Mouse (Mus musculus) MEL (cell line): ENCODE measurements around the gene C130032M10Rik. TPM values are rescaled to one million over a fixed set of nuclear protein-coding genes. Genes with fewer than 3 reads are reported as not detected.
"Not testable (repeated sequence)": the region's sequence is repeated elsewhere in the genome, so short reads cannot be mapped to it uniquely, and the experiment has no call there.

Source experiments
- DNase-seq: peaks from one replicate; pipeline ENCODE4 v3.0.0; 2011; ENCODE audit warnings: low read depth, low spot score
- H3K27ac ChIP-seq: 2 replicates; pipeline ENCODE4 v1.5.1; 2012; ENCODE audit warnings: low read depth, mild to moderate bottlenecking, control low read depth, low read length, moderate library complexity; ENCODE audit not compliant: control insufficient read depth
- H3K27me3 ChIP-seq, 2 experiments: fragments of 150-350 bp in 1 of 2; sonication (generic) in 1 of 2; 2 replicates each; pipeline ENCODE4 v1.6.1; 2012; ENCODE audit warnings: low read length in 2 of 2, mild to moderate bottlenecking in 2 of 2, improper control_type of control experiment in 1 of 2, moderate library complexity in 1 of 2; ENCODE audit not compliant: insufficient read depth in 2 of 2, control insufficient read depth in 1 of 2
- H3K36me3 ChIP-seq, 2 experiments: 2 replicates each; pipeline ENCODE4 v1.6.1; 2012 to 2014; ENCODE audit warnings: low read length in 2 of 2, improper control_type of control experiment in 1 of 2, inconsistent platforms in 1 of 2, mild to moderate bottlenecking in 1 of 2; ENCODE audit not compliant: insufficient read depth in 2 of 2, control insufficient read depth in 1 of 2
- H3K4me1 ChIP-seq, 2 experiments: fragments of 150-350 bp in 1 of 2; sonication (generic) in 1 of 2; 2 replicates each; pipeline ENCODE4 v1.6.1; 2012; ENCODE audit warnings: low read length in 2 of 2, improper control_type of control experiment in 1 of 2, mild to moderate bottlenecking in 1 of 2; ENCODE audit not compliant: insufficient read depth in 2 of 2, control insufficient read depth in 1 of 2
- H3K4me3 ChIP-seq, 2 experiments: fragments of 150-350 bp in 1 of 2; sonication (generic) in 1 of 2; 2 replicates each; pipeline ENCODE4 v1.5.1; 2012; ENCODE audit warnings: low read depth in 2 of 2, low read length in 2 of 2, mild to moderate bottlenecking in 2 of 2, moderate library complexity in 2 of 2, control low read depth in 1 of 2, improper control_type of control experiment in 1 of 2; ENCODE audit not compliant: control insufficient read depth in 1 of 2, insufficient read depth in 1 of 2
- H3K79me2 ChIP-seq: 2 replicates; pipeline ENCODE4 v1.6.1; 2012; ENCODE audit warnings: mild to moderate bottlenecking, low read length, moderate library complexity; ENCODE audit not compliant: control insufficient read depth, poor library complexity, insufficient read depth
- H3K9ac ChIP-seq: 2 replicates; pipeline ENCODE4 v1.6.1; 2012; ENCODE audit warnings: low read depth, mild to moderate bottlenecking, control low read depth, low read length, moderate library complexity; ENCODE audit not compliant: control insufficient read depth, poor library complexity, severe bottlenecking
- H3K9me3 ChIP-seq: fragments of 150-350 bp; sonication (generic); replicated peaks from 2 replicates; pipeline ENCODE4 v1.6.1; 2012; ENCODE audit warnings: mild to moderate bottlenecking, low read length, improper control_type of control experiment, moderate library complexity; ENCODE audit not compliant: insufficient read depth
- CHD1 ChIP-seq: IDR thresholded peaks from 2 replicates; pipeline ENCODE4 v1.6.1; 2012; ENCODE audit warnings: low read depth, mild to moderate bottlenecking, inconsistent platforms, low read length, improper control_type of control experiment
- CHD2 ChIP-seq: IDR thresholded peaks from 2 replicates; pipeline ENCODE4 v1.6.1; 2011; ENCODE audit warnings: low read length, improper control_type of control experiment
- CTCF ChIP-seq, 3 experiments: IDR thresholded peaks in 2 of 3; conservative IDR thresholded peaks in 1 of 3; 2 replicates each; pipeline ENCODE4 v1.5.1; 2011 to 2012; ENCODE audit warnings: low read length in 3 of 3, low read depth in 2 of 3, mild to moderate bottlenecking in 2 of 3, improper control_type of control experiment in 1 of 3, inconsistent platforms in 1 of 3, mixed read lengths in 1 of 3, moderate library complexity in 1 of 3; ENCODE audit not compliant: control insufficient read depth in 1 of 3, insufficient read depth in 1 of 3, poor library complexity in 1 of 3, severe bottlenecking in 1 of 3
- E2F4 ChIP-seq: IDR thresholded peaks from 2 replicates; pipeline ENCODE4 v1.6.1; 2011; ENCODE audit warnings: low read depth, low read length, improper control_type of control experiment, borderline replicate concordance
- EP300 ChIP-seq, 2 experiments: IDR thresholded peaks; 2 replicates each; pipeline ENCODE4 v1.6.1; 2011; ENCODE audit warnings: improper control_type of control experiment in 2 of 2, low read length in 2 of 2, low read depth in 1 of 2, mild to moderate bottlenecking in 1 of 2
- GABPA ChIP-seq: IDR thresholded peaks from 2 replicates; pipeline ENCODE4 v1.6.1; 2012; ENCODE audit warnings: low read depth, mild to moderate bottlenecking, inconsistent platforms, low read length, improper control_type of control experiment, moderate library complexity
- MAFK ChIP-seq: IDR thresholded peaks from 2 replicates; pipeline ENCODE4 v1.6.1; 2011; ENCODE audit warnings: low read depth, mild to moderate bottlenecking, low read length, improper control_type of control experiment, borderline replicate concordance
- MYC ChIP-seq: IDR thresholded peaks from 2 replicates; pipeline ENCODE4 v1.6.1; 2011; ENCODE audit warnings: low read depth, mild to moderate bottlenecking, low read length, improper control_type of control experiment, moderate library complexity
- POLR2A ChIP-seq, 2 experiments: IDR thresholded peaks; 2 replicates each; pipeline ENCODE4 v1.6.1; 2011 to 2012; ENCODE audit warnings: low read length in 2 of 2, mild to moderate bottlenecking in 2 of 2, control low read depth in 1 of 2, improper control_type of control experiment in 1 of 2, low read depth in 1 of 2, moderate library complexity in 1 of 2; ENCODE audit not compliant: control insufficient read depth in 1 of 2, insufficient read depth in 1 of 2, poor library complexity in 1 of 2
- POLR2AphosphoS2 ChIP-seq: IDR thresholded peaks from 2 replicates; pipeline ENCODE4 v1.6.1; 2011; ENCODE audit warnings: low read length, improper control_type of control experiment
- RAD21 ChIP-seq: IDR thresholded peaks from 2 replicates; pipeline ENCODE4 v1.6.1; 2011; ENCODE audit warnings: mild to moderate bottlenecking, low read depth, low read length, improper control_type of control experiment
- TBP ChIP-seq: IDR thresholded peaks from 2 replicates; pipeline ENCODE4 v1.8.0; 2011; ENCODE audit warnings: low read depth, low read length, improper control_type of control experiment
- TCF12 ChIP-seq: IDR thresholded peaks from 2 replicates; pipeline ENCODE4 v1.6.1; 2014; ENCODE audit warnings: low read depth, mild to moderate bottlenecking, inconsistent platforms, low read length, improper control_type of control experiment, moderate library complexity
- UBTF ChIP-seq: IDR thresholded peaks from 2 replicates; pipeline ENCODE4 v1.6.1; 2012; ENCODE audit warnings: low read depth, mild to moderate bottlenecking, inconsistent platforms, low read length, improper control_type of control experiment, moderate library complexity, borderline replicate concordance; ENCODE audit not compliant: insufficient read depth
- USF1 ChIP-seq: IDR thresholded peaks from 2 replicates; pipeline ENCODE4 v1.6.1; 2014; ENCODE audit warnings: low read depth, mild to moderate bottlenecking, inconsistent platforms, low read length, improper control_type of control experiment, moderate library complexity
- ZC3H11A ChIP-seq: IDR thresholded peaks from 2 replicates; pipeline ENCODE4 v1.6.1; 2012; ENCODE audit warnings: low read depth, mild to moderate bottlenecking, inconsistent platforms, low read length, improper control_type of control experiment
- ZKSCAN1 ChIP-seq: IDR thresholded peaks from 2 replicates; pipeline ENCODE4 v1.6.1; 2012; ENCODE audit warnings: low read depth, mild to moderate bottlenecking, inconsistent platforms, low read length, improper control_type of control experiment, moderate library complexity
- ZMIZ1 ChIP-seq: IDR thresholded peaks from 2 replicates; pipeline ENCODE4 v1.6.1; 2012; ENCODE audit warnings: low read depth, mild to moderate bottlenecking, inconsistent platforms, low read length, improper control_type of control experiment, moderate library complexity
- ZNF384 ChIP-seq: IDR thresholded peaks from 2 replicates; pipeline ENCODE4 v1.6.1; 2012; ENCODE audit warnings: low read depth, mild to moderate bottlenecking, inconsistent platforms, low read length, improper control_type of control experiment
- polyA plus RNA-seq, 2 experiments: library from polyadenylated mRNA; stranded (reverse) in 1 of 2; unstranded in 1 of 2; fragments of >175 nt in 1 of 2; fragments of >200 nt in 1 of 2; gene quantifications; 2 replicates each; pipeline versions ENCODE4 v1.2.1 to v1.2.4; 2012; ENCODE audit warnings: low replicate concordance in 2 of 2, low read depth in 1 of 2; ENCODE audit not compliant: insufficient read length in 2 of 2, insufficient read depth in 1 of 2, missing spikeins in 1 of 2
- total RNA-seq: library from RNA; depleted of rRNA; stranded (reverse); fragments of 300-350 nt; gene quantifications from 2 replicates; pipeline ENCODE4 v1.2.3, GENCODE M21; 2012

The C130032M10Rik gene
- total and polyA plus RNA-seq, 3 experiments: not detected

DNA sequence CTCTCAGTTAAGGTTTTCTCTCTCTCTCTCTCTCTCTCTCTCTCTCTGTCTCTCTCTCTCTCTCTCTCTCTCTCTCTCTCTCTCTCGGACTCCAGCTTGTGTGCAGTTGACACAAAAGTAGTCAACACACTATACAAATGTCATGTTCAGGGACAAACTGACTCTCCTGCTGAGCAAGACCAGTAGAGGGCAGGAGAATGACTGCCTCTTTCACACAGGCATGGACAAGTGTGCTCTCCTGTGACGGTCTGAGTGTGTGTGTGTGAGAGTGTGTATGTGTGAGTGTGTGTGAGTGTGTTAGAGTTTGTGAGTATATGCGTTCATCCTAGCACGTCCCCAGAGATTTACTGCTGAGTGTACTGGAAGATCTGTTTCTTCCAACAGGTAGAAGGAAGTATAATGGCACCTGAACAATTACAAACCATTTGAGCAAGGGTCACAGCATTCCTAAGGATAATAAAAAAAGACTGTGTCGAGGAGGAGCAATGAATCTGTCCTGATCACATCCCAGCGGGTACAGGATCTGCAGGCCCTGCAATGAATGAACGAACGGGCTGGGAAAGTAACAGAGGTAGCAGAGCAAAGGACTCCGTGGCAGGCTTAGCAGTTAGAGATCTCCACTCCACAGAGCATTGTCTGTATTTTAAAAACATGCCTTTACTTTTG lies 3.4 kb downstream of the C130032M10Rik start:
- TF ChIP-seq GABPA (no peak), CHD2 (no peak), CTCF (IDR thresholded peaks at IDR 0.05 in 2 of 3, conservative IDR thresholded peaks at IDR 0.05 in 1 of 3; ENCODE audit: control insufficient read depth in 1 of 3, insufficient read depth in 1 of 3, low read depth in 2 of 3, low read length in 3 of 3, poor library complexity in 1 of 3, severe bottlenecking in 1 of 3) (no peak; a peak in 1 of 6 replicates), MYC (no peak), USF1 (no peak), ZKSCAN1 (no peak), POLR2A (IDR thresholded peaks at IDR 0.05; ENCODE audit: control insufficient read depth in 1 of 2, insufficient read depth in 1 of 2, low read depth in 1 of 2, low read length in 2 of 2, poor library complexity in 1 of 2) (no peak), CHD1 (no peak), ZMIZ1 (no peak), RAD21 (no peak)
- Histone ChIP-seq H3K36me3 (no peaks in the 10 kb centered on the region), H3K4me1 (no peaks in the 10 kb centered on the region), H3K9ac (no peak overlapping the region), H3K79me2 (no peaks in the 10 kb centered on the region), H3K27ac (no peak overlapping the region), H3K9me3 (no peaks in the 10 kb centered on the region), H3K27me3 (no peaks in the 10 kb centered on the region), H3K4me3 (no peak overlapping the region)
- DNase-seq: no peak

DNA sequence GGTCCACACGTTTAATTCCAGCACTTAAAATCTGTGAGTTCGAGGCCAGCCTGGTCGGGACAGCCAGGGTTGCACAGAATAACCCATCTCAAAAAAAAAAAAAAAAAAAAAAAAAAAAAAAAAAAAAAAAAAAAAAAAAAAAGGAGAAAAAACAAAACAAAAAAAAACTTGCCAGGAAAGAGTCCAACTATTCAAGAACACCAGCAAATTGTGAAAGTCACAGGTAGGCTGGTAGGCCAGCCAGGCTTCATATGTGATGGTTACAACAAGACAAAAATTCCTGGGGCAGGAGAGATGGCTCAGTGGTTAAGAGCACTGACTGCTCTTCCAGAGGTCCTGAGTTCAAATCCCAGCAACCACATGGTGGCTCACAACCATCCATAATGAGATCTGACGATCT lies 5.0 kb downstream of the C130032M10Rik start:
- H3K27me3 ChIP-seq, H3K9ac ChIP-seq, H3K4me3 ChIP-seq, H3K27ac ChIP-seq, H3K4me1 ChIP-seq, H3K79me2 ChIP-seq, H3K36me3 ChIP-seq, DNase-seq, H3K9me3 ChIP-seq: not testable (repeated sequence)
- peak; percentile 48; the same call in 1 of the 2 replicates for TF ChIP-seq ZNF384

DNA sequence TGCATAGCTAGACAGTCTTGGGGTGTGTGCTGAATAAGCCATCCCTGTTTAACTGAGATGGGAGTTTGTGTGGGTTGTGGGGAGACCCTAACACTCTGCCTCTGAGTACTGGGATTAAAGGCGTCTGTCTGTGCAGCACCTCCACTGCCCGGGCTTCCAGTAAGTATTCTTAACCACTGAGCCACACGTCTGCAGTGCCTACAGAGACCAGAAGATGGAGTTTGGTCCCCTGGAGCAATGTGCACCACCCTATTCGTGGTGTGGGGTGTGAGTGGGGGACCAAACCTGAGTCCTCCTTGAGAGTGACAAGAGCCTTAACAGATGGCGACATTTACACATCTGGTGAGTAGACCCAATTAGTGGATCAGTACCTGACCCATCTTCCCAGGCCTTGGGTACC lies 6.5 kb downstream of the C130032M10Rik start:
- Histone ChIP-seq H3K9me3 (no peaks in the 10 kb centered on the region), H3K4me3 (no peak overlapping the region), H3K9ac (no peak overlapping the region), H3K27me3 (no peaks in the 10 kb centered on the region), H3K36me3 (no peaks in the 10 kb centered on the region), H3K4me1 (no peaks in the 10 kb centered on the region), H3K79me2 (no peaks in the 10 kb centered on the region), H3K27ac (no peak overlapping the region)
- no peak for TF ChIP-seq MAFK
- TF ChIP-seq TBP: no peak
- no peak for TF ChIP-seq EP300 (IDR thresholded peaks at IDR 0.05; ENCODE audit: low read depth in 1 of 2, low read length in 2 of 2)
- no peak for TF ChIP-seq MYC
- no peak for TF ChIP-seq CHD1
- TF ChIP-seq E2F4: no peak
- no peak for TF ChIP-seq TCF12
- TF ChIP-seq ZC3H11A: no peak
- no peak for TF ChIP-seq POLR2AphosphoS2
- TF ChIP-seq POLR2A (IDR thresholded peaks at IDR 0.05; ENCODE audit: control insufficient read depth in 1 of 2, insufficient read depth in 1 of 2, low read depth in 1 of 2, low read length in 2 of 2, poor library complexity in 1 of 2): no peak
- TF ChIP-seq UBTF: no peak
- no peak for DNase-seq
